Mouse (Mus musculus) kidney, embryonic 15.5 days (tissue): Measurements from ENCODE around the gene Lman2. TPM values are rescaled to one million over a fixed set of nuclear protein-coding genes. Genes with fewer than 3 reads are reported as not detected.

Experiments used
- ATAC-seq: fragments of 200-750 bp; cut with Nextera tagmentation; replicated peaks from 2 replicates; pipeline ENCODE4 v1.8.0; 2017; ENCODE audit warnings: moderate TSS enrichment; ENCODE audit not compliant: low FRiP score
- H3K27ac ChIP-seq: fragments of 300-500 bp; sonication (generic); 2 replicates; pipeline ENCODE4 v1.5.1; 2015; ENCODE audit warnings: mild to moderate bottlenecking, inconsistent platforms
- H3K27me3 ChIP-seq: fragments of 300-500 bp; sonication (generic); 2 replicates; pipeline ENCODE4 v1.6.1; 2015; ENCODE audit warnings: inconsistent platforms
- H3K36me3 ChIP-seq: fragments of 300-500 bp; sonication (generic); 2 replicates; pipeline ENCODE4 v1.6.1; 2015; ENCODE audit warnings: inconsistent platforms
- H3K4me1 ChIP-seq: fragments of 300-500 bp; sonication (generic); 2 replicates; pipeline ENCODE4 v1.6.1; 2015; ENCODE audit warnings: inconsistent platforms
- H3K4me2 ChIP-seq: fragments of 300-500 bp; sonication (generic); 2 replicates; pipeline ENCODE4 v1.6.1; 2015; ENCODE audit warnings: moderate library complexity, mild to moderate bottlenecking, inconsistent platforms
- H3K4me3 ChIP-seq: fragments of 300-500 bp; sonication (generic); replicated peaks from 2 replicates; pipeline ENCODE4 v1.5.1; 2015; ENCODE audit warnings: mild to moderate bottlenecking, inconsistent platforms
- H3K9ac ChIP-seq: fragments of 300-500 bp; sonication (generic); 2 replicates; pipeline ENCODE4 v1.6.1; 2015; ENCODE audit warnings: mild to moderate bottlenecking, inconsistent platforms
- H3K9me3 ChIP-seq: fragments of 300-500 bp; sonication (generic); replicated peaks from 2 replicates; pipeline ENCODE4 v1.6.1; 2016; ENCODE audit warnings: inconsistent platforms
- WGBS: fragments of 180-500 bp; shearing (Covaris S2); methylation state at CpG from one replicate; pipeline ENCODE4 v1.1.7; 2015; ENCODE audit warnings: mixed read lengths; 5-methylcytosine and 5-hydroxymethylcytosine counted together
- polyA plus RNA-seq: library from polyadenylated mRNA; unstranded; fragments of >200 nt; fragmentation: Nextera tagmentation; extraction: Ambion mirVana; gene quantifications from 2 replicates; pipeline ENCODE4 v1.2.1, GENCODE M21; 2015

Gene Lman2
- polyA plus RNA-seq, 1 experiment from 2014 or later, result 118 TPM

DNA sequence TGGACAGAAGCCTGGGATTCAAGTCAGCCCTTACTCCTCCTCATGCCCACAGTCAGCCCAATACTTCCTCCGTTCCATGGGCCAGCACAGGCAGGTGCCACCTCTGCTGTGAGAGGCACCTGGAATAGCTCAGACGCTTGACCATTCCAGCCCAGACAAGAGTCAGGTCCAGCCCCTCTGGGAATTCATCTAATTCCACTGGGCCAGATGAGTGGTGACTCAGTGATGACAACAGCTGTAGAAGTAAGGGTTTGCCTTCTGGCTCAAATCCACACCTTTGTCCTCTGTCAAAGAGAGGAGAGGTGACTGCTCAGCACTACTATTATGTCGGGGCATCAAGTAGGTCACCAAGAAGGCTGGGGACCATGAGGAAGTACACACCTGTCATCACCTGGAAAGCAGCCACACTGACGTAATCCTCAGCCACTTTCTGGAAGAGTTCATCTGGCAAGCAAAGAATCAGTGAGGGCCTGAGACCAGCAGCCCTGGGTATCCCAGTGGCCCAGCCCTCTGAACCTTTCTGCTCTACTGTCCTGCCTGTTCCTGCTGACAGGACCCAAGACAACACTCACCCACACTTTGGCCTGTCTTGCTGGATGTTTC lies 42.6 kb downstream of the Lman2 start, which contains the start of gene Prelid1:
TSS of gene Prelid1 (plus strand) at position 570 of the 603 bp plus-strand sequence.
- H3K27me3 ChIP-seq, result no peaks in the 10 kb centered on the region
- peak within 1 kb of the TSS; percentile 82; the same call in 1 of the 2 replicates for H3K27ac ChIP-seq
- H3K9ac ChIP-seq, result peak within 1 kb of the TSS; percentile 92
- peak within 1 kb of the TSS; percentile 92 for H3K4me2 ChIP-seq
- peak within 1 kb of the TSS; percentile 83 for H3K4me3 ChIP-seq
- H3K9me3 ChIP-seq, result no peaks in the 10 kb centered on the region
- H3K36me3 ChIP-seq, result peaks cover 76% of the 10 kb centered on the region
- peaks cover 33% of the 10 kb centered on the region for H3K4me1 ChIP-seq
- no peak for ATAC-seq
- 84% methylated on average over 4 of the region's 4 CpGs for WGBS

DNA sequence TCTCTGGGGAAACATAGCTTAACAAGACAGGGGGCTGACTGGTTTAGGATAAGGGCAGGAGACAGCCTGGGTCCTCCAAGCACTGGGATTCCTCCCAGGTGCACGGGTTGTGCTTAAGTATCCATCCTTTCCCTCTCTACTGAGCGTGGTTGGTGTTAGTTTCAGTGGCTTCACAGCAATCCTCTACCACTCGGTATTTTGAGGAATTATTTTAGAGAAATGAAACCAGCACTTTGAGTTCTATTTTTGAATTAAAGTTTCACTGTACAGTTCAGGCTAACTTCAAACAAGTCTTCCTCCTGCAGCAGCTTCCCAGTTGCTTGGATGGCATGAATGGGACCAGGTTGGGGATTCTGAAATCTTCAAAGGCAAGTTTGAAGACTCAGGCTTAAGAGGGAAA lies 44.2 kb downstream of the Lman2 start:
- no peak overlapping the region for H3K9ac ChIP-seq
- peaks cover 77% of the 10 kb centered on the region for H3K36me3 ChIP-seq
- H3K4me3 ChIP-seq, result no peak overlapping the region
- H3K9me3 ChIP-seq, result no peaks in the 10 kb centered on the region
- WGBS, result 81% methylated on average over 3 of the region's 3 CpGs
- no peaks in the 10 kb centered on the region for H3K27me3 ChIP-seq
- H3K4me2 ChIP-seq, result no peak overlapping the region
- H3K27ac ChIP-seq, result no peak overlapping the region
- peaks cover 24% of the 10 kb centered on the region for H3K4me1 ChIP-seq
- no peak for ATAC-seq

DNA sequence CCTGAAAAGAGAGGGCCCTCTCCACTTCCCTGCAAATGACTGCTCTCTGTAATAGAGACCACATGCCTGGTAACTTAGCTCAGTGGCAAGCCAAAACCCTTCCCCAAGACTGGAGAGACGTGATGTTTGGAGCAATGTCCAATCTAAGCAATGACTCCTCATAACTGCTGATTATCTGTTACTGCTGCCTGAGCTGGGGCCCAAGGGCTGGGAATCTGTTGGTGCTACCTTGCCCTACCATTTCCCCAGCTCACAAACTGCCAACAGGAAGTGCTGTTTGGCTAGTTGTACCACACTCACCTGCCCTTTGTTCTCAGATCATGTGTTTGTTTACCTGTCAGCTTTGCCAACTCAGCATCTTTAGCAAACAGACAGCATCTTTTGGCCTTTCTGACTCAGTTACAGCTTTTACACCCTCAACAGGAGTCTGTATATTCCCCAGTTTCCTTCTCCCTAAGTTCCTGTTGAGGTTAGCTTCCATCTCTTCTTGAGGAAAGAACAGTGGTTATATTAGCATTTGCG lies 47.6 kb downstream of the Lman2 start:
- no peak overlapping the region for H3K4me2 ChIP-seq
- 79% methylated on average over 2 of the region's 2 CpGs for WGBS
- H3K4me1 ChIP-seq, result peaks cover 2% of the 10 kb centered on the region
- H3K27ac ChIP-seq, result no peak overlapping the region
- no peaks in the 10 kb centered on the region for H3K27me3 ChIP-seq
- H3K9me3 ChIP-seq, result no peaks in the 10 kb centered on the region
- H3K36me3 ChIP-seq, result peaks cover 99% of the 10 kb centered on the region
- H3K9ac ChIP-seq, result no peak overlapping the region
- ATAC-seq, result no peak
- H3K4me3 ChIP-seq, result no peak overlapping the region

DNA sequence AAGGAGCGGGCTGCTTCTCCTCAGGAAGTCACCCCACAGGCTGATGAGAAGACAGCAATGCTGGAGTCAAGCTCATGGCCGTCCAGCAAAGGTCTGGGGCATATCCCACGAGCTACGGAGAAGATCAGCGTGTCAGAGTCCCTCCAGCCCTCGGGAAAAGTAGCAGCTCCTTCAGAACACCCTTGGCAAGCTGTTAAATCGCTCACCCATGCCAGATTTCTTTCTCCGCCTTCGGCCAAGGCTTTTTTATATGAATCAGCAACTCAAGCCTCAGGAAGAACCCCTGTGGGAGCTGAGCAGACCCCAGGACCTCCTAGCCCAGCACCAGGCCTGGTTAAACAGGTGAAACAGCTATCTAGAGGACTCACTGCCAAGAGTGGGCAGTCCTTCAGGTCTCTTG lies 49.5 kb downstream of the Lman2 start:
- peaks cover 96% of the 10 kb centered on the region for H3K36me3 ChIP-seq

DNA sequence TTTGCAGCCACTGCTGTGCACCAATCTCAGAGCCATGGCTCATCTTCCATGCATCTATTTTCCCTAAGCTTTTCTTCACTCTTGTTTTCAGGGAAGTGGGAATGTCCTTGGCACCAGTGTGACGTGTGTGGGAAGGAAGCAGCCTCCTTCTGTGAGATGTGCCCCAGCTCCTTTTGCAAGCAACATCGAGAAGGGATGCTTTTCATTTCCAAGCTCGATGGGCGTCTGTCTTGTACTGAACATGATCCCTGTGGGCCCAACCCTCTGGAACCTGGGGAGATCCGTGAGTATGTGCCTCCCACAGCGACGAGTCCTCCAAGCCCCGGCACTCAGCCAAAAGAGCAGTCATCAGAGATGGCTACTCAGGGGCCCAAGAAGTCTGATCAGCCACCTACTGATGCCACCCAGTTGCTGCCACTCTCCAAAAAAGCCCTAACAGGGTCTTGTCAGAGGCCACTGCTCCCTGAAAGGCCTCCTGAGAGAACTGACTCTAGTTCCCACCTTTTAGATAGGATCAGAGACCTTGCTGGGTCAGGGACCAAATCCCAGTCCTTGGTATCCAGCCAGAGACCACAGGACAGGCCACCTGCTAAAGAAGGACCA lies 50.5 kb downstream of the Lman2 start:
- no peaks in the 10 kb centered on the region for H3K27me3 ChIP-seq
- 85% methylated on average over 8 of the region's 8 CpGs for WGBS
- H3K4me3 ChIP-seq, result no peak overlapping the region
- no peak for ATAC-seq
- H3K27ac ChIP-seq, result no peak overlapping the region
- no peaks in the 10 kb centered on the region for H3K9me3 ChIP-seq
- H3K4me1 ChIP-seq, result no peaks in the 10 kb centered on the region
- peaks cover 96% of the 10 kb centered on the region for H3K36me3 ChIP-seq
- H3K9ac ChIP-seq, result no peak overlapping the region
- H3K4me2 ChIP-seq, result no peak overlapping the region

More for the DNA sequence above, 49.5 kb downstream of the Lman2 start:
- no peaks in the 10 kb centered on the region for H3K9me3 ChIP-seq
- H3K4me1 ChIP-seq, result no peaks in the 10 kb centered on the region
- H3K27me3 ChIP-seq, result no peaks in the 10 kb centered on the region
- 67% methylated on average over 9 of the region's 9 CpGs for WGBS
- H3K27ac ChIP-seq, result no peak overlapping the region
- no peak for ATAC-seq
- no peak overlapping the region for H3K4me2 ChIP-seq
- H3K4me3 ChIP-seq, result no peak overlapping the region
- H3K9ac ChIP-seq, result no peak overlapping the region

DNA sequence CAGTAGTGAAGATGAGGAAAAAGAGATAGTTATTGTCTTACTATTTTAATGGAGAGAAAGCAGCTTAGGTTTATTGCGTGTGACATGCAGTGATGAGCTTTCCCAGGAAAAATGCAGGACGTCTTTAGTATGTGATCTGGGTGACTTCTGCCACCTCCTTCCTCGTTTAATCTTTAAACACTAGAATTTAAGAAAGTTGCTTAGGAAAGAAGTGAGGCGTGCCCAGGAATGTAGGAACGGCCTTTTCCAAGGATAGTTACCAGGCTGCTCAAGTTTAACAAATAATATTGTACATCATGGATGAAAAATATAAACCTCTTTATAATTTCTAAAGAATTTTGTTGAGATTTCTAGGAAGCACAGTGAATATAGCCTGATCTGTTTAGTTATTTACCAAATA lies 61.7 kb downstream of the Lman2 start:
- Histone ChIP-seq H3K9me3 (no peaks in the 10 kb centered on the region), H3K4me3 (no peak overlapping the region), H3K27ac (no peak overlapping the region), H3K36me3 (peaks cover 95% of the 10 kb centered on the region), H3K4me1 (no peaks in the 10 kb centered on the region), H3K9ac (no peak overlapping the region), H3K4me2 (no peak overlapping the region), H3K27me3 (no peaks in the 10 kb centered on the region)
- ATAC-seq, result no peak
- WGBS, result 74% methylated on average over 5 of the region's 5 CpGs

DNA sequence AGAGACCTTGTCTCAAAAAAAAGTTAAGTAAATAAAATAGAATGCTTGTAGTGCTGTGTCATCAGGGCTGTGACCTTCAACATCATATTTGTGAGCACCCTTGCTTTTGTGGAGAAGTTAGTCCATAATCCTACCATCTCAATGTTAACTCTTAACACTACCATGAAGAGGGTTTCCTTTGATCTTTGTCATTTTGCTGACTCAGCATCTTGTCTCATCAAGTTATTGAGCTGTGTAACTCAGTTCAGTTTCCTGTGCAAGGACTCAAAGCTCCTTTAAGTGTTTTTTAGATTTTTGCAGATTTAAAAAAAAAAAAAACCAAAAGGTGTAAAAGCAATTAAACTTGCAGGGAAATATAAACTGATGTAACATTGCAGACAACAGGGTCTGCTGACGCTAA lies 65.8 kb downstream of the Lman2 start:
- ATAC-seq, result no peak

More for the DNA sequence above, 65.8 kb downstream of the Lman2 start:
- Histone ChIP-seq H3K9ac (no peak overlapping the region), H3K4me3 (no peak overlapping the region), H3K36me3 (peaks cover 97% of the 10 kb centered on the region), H3K27ac (no peak overlapping the region), H3K27me3 (no peaks in the 10 kb centered on the region), H3K9me3 (no peaks in the 10 kb centered on the region), H3K4me2 (no peak overlapping the region), H3K4me1 (no peaks in the 10 kb centered on the region)
- WGBS, result 86% methylated on average over 1 of the region's 1 CpGs

Other genes with a start within 250 kb of the Lman2 start
- gene Gm17617, start 229.2 kb downstream of the Lman2 start, polyA plus RNA-seq, result not detected in 2 replicates
- gene Fgfr4, start 210.1 kb downstream of the Lman2 start, polyA plus RNA-seq, result 16.4 and 19.8 TPM in 2 replicates
- gene Nsd1, start 153.0 kb downstream of the Lman2 start, polyA plus RNA-seq, result 65.1 and 66.9 TPM in 2 replicates
- 439 and 464 TPM in 2 replicates for gene Prelid1, start 42.3 kb downstream of the Lman2 start, polyA plus RNA-seq
- gene Rab24, start 40.8 kb downstream of the Lman2 start, polyA plus RNA-seq, result 81.9 and 87.7 TPM in 2 replicates
- gene Mxd3, start 33.0 kb downstream of the Lman2 start, polyA plus RNA-seq, result 26.8 and 31.0 TPM in 2 replicates
- 1.1 and 1.3 TPM in 2 replicates for gene Rgs14, start 6.9 kb upstream of the Lman2 start, polyA plus RNA-seq
- gene Slc34a1, start 35.4 kb upstream of the Lman2 start, polyA plus RNA-seq, result 163 and 180 TPM in 2 replicates
- not detected in 2 replicates for gene Pfn3, start 52.4 kb upstream of the Lman2 start, polyA plus RNA-seq
- gene F12, start 64.0 kb upstream of the Lman2 start, polyA plus RNA-seq, result 0.59 and 2.1 TPM in 2 replicates
- 41.6 and 45.9 TPM in 2 replicates for gene Grk6, start 82.3 kb upstream of the Lman2 start, polyA plus RNA-seq
- 0.70 and 0.75 TPM in 2 replicates for gene Prr7, start 101.5 kb upstream of the Lman2 start, polyA plus RNA-seq
- gene Dbn1, start 125.3 kb upstream of the Lman2 start, polyA plus RNA-seq, result 168 and 193 TPM in 2 replicates
- 141 and 169 TPM in 2 replicates for gene Pdlim7, start 150.9 kb upstream of the Lman2 start, polyA plus RNA-seq
- gene Dok3, start 166.5 kb upstream of the Lman2 start, polyA plus RNA-seq, result 2.9 and 3.0 TPM in 2 replicates
- gene Ddx41, start 173.9 kb upstream of the Lman2 start, polyA plus RNA-seq, result 80.4 and 87.4 TPM in 2 replicates
- 35.1 and 43.2 TPM in 2 replicates for gene Fam193b, start 208.3 kb upstream of the Lman2 start, polyA plus RNA-seq
- 160 and 246 TPM in 2 replicates for gene Tmed9, start 210.9 kb upstream of the Lman2 start, polyA plus RNA-seq
- 25.9 and 28.9 TPM in 2 replicates for gene B4galt7, start 237.1 kb upstream of the Lman2 start, polyA plus RNA-seq